Mouse (Mus musculus): ENCODE data around the gene Ttl.

The Ttl gene

GRCm38 (mm10) chr2:129065437-129066282, at the start of gene Ttl:
TSS of gene Ttl (plus strand) at chr2:129065942.
- no peak for DNase-seq (ENCODE audit: low read depth)

DNA sequence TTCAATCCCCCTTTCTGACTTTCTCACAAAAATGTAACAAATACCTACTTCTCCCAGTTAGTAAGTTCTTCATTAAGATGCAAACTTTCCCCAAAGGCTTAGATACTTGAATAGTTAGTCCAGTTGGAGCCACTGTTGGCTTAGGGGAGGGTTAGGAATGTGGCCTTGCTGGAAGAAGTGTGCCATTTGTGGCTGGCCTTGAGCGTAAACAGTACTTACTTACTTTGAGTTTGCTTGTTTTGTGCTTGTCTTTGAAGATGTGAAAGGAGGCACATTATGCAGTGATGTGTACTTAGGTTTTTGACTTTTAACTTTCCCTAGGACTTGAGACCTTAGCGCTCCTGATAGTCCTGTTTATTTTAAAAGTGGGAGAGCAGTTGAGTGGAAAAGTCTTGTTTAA, 45.6 kb upstream of the Ttl start:
- DNase-seq (ENCODE audit: low read depth): no peak

GRCm38 (mm10) chr2:129024820-129025219, 40.9 kb upstream of the Ttl start:
- no peak for DNase-seq (ENCODE audit: low read depth)

DNA sequence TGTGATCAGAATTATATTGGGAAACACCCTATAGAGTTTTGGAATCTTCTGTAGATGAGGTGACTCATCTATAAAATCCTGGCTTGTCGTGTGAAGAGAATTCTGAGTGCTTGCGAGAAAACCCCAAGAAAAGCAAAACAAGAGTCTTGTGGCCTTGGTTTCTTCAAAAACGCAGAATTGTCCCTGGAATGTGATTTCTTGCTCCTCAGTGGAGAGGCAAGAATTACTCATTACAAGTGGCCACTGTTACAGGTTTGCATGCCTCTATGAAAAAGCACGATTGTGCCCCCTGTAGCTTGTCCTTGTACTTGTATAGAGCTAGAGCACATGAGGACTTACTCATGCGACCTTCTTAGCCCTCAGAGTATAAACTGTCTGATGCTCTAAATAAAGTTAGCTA, 30.4 kb upstream of the Ttl start:
- DNase-seq (ENCODE audit: low read depth): no peak

DNA sequence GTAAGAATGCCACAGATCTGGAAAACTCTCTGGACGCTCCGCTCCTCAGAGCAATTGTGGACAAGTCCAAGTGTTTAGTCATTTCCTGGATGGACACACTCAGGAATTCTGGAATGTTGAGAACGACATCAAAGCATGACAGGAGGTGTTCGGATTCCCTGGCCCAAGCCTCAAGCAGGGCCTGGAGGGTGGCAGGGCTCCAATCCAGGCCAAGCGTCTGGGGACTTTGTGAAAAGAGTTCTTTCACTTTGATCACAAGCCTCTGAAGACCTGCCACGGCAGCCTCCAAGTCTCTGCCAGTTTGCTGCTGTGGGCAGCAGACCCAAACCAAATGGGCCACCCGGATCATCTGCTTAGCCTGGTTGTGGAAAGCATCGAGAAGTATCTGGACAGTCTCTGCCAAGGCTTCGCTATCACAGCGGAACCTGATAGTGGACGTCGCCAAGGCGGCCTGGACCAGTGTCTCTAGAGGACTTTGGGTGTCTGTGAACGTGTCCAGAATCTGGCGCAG, 27.3 kb upstream of the Ttl start:
- no peak for DNase-seq (ENCODE audit: low read depth)

GRCm38 (mm10) chr2:129038937-129039631, 26.7 kb upstream of the Ttl start:
- DNase-seq (ENCODE audit: low read depth): no peak

DNA sequence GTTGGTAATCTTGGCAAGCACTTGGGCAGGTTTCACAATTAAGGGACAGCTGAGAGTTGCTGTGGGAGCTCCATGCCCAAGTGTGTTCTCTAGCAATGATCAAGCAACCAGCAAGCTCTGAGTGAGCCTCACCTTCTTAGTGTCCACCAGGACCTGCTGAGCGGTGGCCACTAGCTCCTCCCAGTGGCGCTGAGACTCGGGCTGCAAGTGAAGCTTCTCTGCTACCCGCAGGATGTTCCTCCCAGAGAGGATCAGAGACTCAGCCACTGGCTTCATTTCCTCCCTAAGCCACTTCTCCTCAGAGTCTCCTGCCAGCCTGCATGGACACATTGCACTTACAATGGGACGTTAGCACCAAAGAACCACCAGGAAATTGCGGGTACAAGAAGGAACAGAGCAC, 25.2 kb upstream of the Ttl start:
- DNase-seq (ENCODE audit: low read depth): peak; percentile 73

DNA sequence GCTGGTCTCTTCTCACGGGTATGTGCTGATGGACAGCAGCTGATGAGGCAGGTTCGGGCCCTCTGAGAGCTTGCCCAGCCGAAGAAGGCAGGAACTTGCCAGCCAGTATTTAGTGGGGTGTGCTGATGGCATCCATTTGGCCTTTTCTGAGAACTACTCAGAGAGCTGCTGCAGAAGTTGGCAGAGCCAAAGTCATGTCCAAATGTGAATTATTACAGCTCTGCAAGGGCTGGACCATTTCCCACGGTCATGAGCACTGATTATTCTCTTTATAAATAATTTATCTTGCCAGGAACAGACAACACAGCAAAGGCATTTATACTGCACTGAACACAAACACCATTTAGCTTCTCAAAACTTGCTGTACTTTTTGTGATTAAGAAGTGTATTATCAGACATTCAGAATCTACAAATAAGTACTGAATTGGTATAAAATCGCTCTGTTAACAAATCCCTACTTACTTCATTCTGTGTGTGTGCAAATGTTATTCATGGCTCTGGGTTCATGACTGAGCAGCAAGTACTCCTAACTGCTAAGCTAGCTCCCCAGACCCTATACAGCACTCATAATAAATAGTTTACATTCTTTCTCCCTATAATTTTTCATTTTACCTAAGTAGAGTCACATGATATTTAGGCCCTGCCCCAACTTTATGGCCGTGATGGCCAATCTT, 19.4 kb upstream of the Ttl start:
- no peak for DNase-seq (ENCODE audit: low read depth)

- no peak for DNase-seq (ENCODE audit: low read depth)
Observed at GRCm38 (mm10) chr2:129046846-129047196, 18.9 kb upstream of the Ttl start.

DNA sequence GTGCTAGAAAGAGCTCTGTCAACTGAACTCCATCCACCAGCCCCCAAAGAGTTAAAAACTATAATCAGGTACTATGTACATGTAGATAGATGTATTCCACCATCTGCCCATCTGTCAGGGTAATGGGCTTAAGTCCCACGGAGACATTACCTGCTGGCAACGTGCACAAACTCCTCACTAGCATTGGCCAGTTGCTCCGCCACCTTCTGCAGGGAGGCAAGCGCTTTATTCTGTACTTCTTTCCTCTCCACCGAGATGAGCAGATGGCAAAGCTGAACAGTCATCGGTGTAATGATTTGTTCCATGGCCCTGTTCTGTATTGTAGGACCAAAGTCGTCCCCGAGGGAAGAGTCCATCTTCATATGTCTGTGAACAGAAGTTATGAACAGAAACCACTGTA, 17.9 kb upstream of the Ttl start, which contains the start of gene Vinac1:
Vinac1 (minus strand) TSS at position 362 of the 400 bp plus-strand sequence.
- DNase-seq (ENCODE audit: low read depth): no peak

DNA sequence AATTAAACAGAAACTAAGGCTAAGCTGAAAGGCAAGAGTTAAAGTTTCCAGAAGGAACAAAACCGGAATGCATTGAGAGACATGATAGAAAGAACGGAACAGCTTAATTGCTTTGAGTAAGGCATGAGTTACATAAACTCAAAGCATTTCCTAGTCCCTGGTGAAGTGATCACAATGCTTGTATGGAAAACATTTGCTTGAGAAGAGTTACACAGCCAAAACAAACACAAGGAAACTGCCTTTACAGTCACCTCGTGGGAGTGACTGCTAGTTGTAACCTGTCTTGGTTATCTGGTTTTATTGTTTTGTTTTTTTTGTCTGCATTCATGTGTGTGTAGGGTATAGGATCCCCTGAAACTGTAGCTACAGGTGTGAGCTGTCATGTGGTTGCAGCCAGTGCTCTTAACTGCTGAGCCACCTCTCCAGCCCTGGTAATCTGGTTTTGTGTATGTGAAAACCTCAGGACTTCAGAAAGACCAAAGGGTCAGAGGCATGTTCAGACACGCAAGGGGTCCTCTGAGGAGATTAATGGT, 13.2 kb upstream of the Ttl start:
- DNase-seq (ENCODE audit: low read depth): no peak

GRCm38 (mm10) chr2:129055741-129056140, 10.0 kb upstream of the Ttl start:
- no peak for DNase-seq (ENCODE audit: low read depth)

DNA sequence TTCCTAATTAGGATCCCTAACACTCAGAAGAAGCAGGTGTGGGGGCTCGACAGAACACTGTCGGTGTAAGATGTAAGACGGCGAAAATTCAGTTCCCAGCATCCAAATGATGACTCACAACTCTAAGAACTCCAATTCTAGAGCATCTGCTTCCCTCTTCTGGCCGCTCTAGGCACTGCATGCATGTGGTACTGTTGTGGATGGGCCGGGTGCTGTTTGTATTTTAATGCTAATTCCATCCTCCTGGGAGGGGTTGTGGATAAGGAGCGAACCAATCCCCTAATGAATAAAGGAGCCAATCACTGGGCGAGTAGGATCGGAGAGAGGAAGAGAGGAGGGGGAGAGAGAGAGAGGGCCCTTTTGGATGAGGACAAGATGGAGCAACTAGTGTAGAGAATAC, 9.1 kb upstream of the Ttl start:
- peak; percentile 31 for DNase-seq (ENCODE audit: low read depth)

- DNase-seq (ENCODE audit: low read depth): no peak
Observed at GRCm38 (mm10) chr2:129057256-129057655, 8.5 kb upstream of the Ttl start.

DNA sequence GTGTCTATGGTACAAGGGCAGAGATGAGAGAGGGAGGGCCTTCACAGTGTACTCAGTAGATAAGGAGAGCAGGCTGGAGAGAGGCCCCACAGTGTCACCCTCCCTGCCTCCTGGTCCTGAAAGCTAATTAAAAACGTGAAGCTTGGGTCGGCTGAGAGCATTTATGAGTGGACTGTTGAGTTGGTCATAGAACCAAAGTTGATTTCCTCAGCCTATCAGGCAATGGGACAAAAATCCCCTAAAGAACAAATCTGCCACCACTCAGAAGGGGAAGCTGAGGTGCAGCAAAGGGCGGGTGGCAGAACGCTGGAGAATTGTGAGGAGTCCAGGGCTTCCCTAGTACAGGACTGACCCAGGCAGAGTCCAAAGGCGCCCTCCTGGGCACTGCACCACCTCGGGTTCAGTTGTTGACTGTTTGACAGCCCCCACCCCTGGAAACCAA, 7.8 kb upstream of the Ttl start:
- DNase-seq (ENCODE audit: low read depth): no peak

GRCm38 (mm10) chr2:129061456-129062059, 4.2 kb upstream of the Ttl start:
- DNase-seq (ENCODE audit: low read depth): no peak

GRCm38 (mm10) chr2:129066326-129066725, 584 bp downstream of the Ttl start:
- DNase-seq (ENCODE audit: low read depth): no peak

DNA sequence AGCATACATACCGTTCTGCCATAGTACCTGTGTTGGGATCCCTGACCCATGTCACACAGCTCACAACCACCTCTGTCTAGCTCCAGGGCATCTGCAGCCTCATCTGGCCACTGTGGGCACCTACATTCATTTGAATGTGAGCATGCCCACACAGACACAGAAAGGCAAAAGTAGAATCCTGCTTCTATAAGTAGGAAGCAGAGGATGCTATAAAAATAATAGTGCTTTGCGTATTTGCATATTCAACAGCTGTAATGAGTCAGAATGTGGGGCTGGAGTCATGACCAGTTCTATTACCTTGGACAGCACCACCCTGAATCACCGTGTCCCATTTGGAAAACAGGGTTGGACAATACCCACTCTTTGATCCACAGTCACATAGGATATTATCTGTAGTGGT, 4.6 kb downstream of the Ttl start:
- DNase-seq (ENCODE audit: low read depth): no peak

DNA sequence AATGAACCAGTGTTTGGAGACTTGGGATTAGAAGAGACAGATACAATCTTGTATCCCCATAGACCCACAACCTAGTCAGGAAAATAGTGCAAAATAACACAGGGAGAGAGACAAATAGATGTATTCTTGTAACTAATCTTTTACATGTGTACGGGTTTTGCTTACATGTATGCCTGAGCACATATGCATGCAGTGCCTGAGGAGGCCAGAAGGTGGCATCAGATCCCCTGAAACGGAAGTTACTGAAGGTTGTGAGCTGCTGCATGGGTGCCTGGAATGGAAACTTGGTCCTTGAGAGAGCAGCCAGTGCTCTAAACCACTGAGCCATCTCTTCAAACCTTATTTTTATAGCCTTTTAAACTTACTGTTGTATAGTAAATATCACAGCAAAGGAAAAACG, 12.6 kb downstream of the Ttl start:
- peak; percentile 62 for DNase-seq (ENCODE audit: low read depth)

- DNase-seq (ENCODE audit: low read depth): no peak
Observed at GRCm38 (mm10) chr2:129079194-129079593, 13.5 kb downstream of the Ttl start.

DNA sequence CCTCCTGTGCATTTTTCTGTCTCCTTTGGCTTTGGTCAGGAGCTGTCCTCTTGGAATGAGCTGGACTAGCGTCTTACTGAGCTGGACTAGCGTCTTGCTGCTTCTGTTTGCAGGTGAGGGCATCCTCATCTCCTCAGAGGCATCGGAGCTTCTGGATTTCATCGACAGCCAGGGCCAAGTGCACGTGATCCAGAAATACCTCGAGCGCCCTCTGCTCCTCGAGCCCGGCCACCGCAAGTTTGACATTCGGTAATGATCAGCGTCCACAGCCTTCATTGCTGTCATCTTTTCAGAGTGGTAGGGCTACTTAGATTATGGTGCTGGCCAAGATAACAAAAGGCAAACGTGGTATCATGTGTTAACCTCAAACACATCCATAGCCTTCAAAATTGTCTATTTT, 15.4 kb downstream of the Ttl start:
- DNase-seq (ENCODE audit: low read depth): no peak

DNA sequence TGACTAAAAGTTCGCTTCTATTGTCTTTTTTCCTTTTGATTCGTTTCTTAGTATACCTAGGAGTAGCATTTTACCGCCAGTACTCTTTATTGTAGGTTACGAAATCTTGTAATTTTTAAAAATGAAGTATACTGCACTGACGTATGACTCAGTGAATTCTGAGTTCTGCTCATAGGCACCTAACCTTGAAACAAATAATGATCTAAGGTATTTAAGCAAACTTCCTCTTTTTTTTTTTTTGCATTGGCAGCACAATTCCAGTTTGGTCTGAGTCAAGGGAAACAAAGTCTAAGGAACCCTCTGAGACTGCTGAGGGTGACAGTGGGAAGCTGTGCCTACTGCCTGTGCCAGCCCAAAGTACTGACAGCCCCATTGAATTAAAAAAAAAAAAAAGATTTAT, 17.8 kb downstream of the Ttl start:
- DNase-seq (ENCODE audit: low read depth): peak; percentile 78

Data from 416B (cell line).